ENCODE assay signal across 23 mouse cellular contexts in genomic region chr9:20638552-20638951, GRCm38 (mm10). TPM values are rescaled to one million over a fixed set of nuclear protein-coding genes. Genes with fewer than 3 reads are reported as not detected.
DNase-seq lines count a peak whose midpoint lies in the region; ATAC-seq and TF ChIP-seq lines count a peak whose summit lies in the region.
"Had no signal": no experiment of that assay in that cellular context is flagged by ENCODE, and none has a peak within 500 bp of the region (broad histone marks: within the 10 kb centered on the region; RNA-seq: fewer than 3 reads in every experiment).

No protein-coding gene starts in this region.

- TF ChIP-seq POLR2A in ES-Bruce4 (IDR thresholded peaks at IDR 0.05; ENCODE audit: insufficient read depth, low read length) = no peak

- H3K4me1 ChIP-seq in forebrain, embryonic 11.5 days (replicated peaks; ENCODE audit: control insufficient read depth, insufficient read depth, low read length) = peaks cover 8% of the 10 kb centered on the region; the same call in 1 of the 2 replicates
- peaks cover 27% of the 10 kb centered on the region for H3K4me1 ChIP-seq in forebrain, embryonic 15.5 days
- H3K4me1 ChIP-seq in ES-Bruce4 (ENCODE audit: control insufficient read depth, insufficient read depth, low read length) = peaks cover 5% of the 10 kb centered on the region

- peak; percentile 47 for DNase-seq in forebrain, embryonic 11.5 days (ENCODE audit: low spot score)
- DNase-seq in heart, postnatal 4 days = peak; percentile 4
- no peak for DNase-seq in heart, adult 18-20 months
- DNase-seq in thymus, postnatal 25 days = peak; percentile 25
- DNase-seq in thymus, adult 18-20 months = no peak
- no peak for DNase-seq in lung, postnatal 14 days
- DNase-seq: adrenal gland, postnatal 10 days; cerebellum, adult 11-12 months; cerebellum, postnatal 10 days; embryo, embryonic 11 days; gastrocnemius, postnatal 36 days; heart, adult 2 months; kidney, adult 2 months had no signal

- no peaks in the 10 kb centered on the region for H3K9me3 ChIP-seq in forebrain, embryonic 11.5 days (ENCODE audit: control insufficient read depth, low read length)
- no peaks in the 10 kb centered on the region for H3K9me3 ChIP-seq in forebrain, embryonic 15.5 days
- H3K9me3 ChIP-seq in ES-Bruce4 (replicated peaks; ENCODE audit: control insufficient read depth, insufficient read depth, low read length, poor library complexity, severe bottlenecking) = no peaks in the 10 kb centered on the region
- H3K9me3 ChIP-seq: embryonic facial prominence, embryonic 15.5 days; forebrain, embryonic 10.5 days; heart, embryonic 13.5 days; hindbrain, embryonic 13.5 days had no signal

- H3K27me3 ChIP-seq in forebrain, embryonic 11.5 days (ENCODE audit: control insufficient read depth, insufficient read depth, low read length) = no peaks in the 10 kb centered on the region
- H3K27me3 ChIP-seq in forebrain, embryonic 15.5 days = no peaks in the 10 kb centered on the region
- no peaks in the 10 kb centered on the region for H3K27me3 ChIP-seq in ES-Bruce4 (ENCODE audit: control insufficient read depth, insufficient read depth, low read length, poor library complexity, severe bottlenecking)
- H3K27me3 ChIP-seq: CH12.LX; embryonic facial prominence, embryonic 15.5 days; heart, embryonic 13.5 days; hindbrain, embryonic 13.5 days had no signal

- no peak for TF ChIP-seq CTCF in ES-Bruce4 (IDR thresholded peaks at IDR 0.05; ENCODE audit: low read depth, low read length)

- H3K9ac ChIP-seq in forebrain, embryonic 11.5 days (ENCODE audit: low read length) = no peak overlapping the region
- no peak overlapping the region for H3K9ac ChIP-seq in forebrain, embryonic 15.5 days (replicated peaks)
- H3K9ac ChIP-seq in ES-Bruce4 (ENCODE audit: low read depth, poor library complexity, severe bottlenecking) = 0 out of 2 replicates have a peak overlapping the region, but pooled peaks have one; percentile 24
- H3K9ac ChIP-seq: embryonic facial prominence, embryonic 15.5 days; heart, embryonic 13.5 days; hindbrain, embryonic 13.5 days had no signal

- H3K4me3 ChIP-seq in forebrain, embryonic 11.5 days (ENCODE audit: low read depth, low read length) = no peak overlapping the region
- no peak overlapping the region for H3K4me3 ChIP-seq in forebrain, embryonic 15.5 days
- peak overlapping the region; percentile 22 for H3K4me3 ChIP-seq in ES-Bruce4 (ENCODE audit: low read depth, low read length)
- H3K4me3 ChIP-seq: embryonic facial prominence, embryonic 15.5 days; erythroblast, embryonic 14.5 days; forebrain, embryonic 10.5 days; heart, adult 2 months; heart, embryonic 13.5 days; hindbrain, embryonic 13.5 days had no signal

- 97% methylated on average over 19 of the region's 19 CpGs for WGBS in forebrain, embryonic 11.5 days
- 97% methylated on average over 19 of the region's 19 CpGs for WGBS in forebrain, embryonic 15.5 days

- no peak overlapping the region for H3K4me2 ChIP-seq in forebrain, embryonic 11.5 days (ENCODE audit: low read depth, low read length, severe bottlenecking)
- H3K4me2 ChIP-seq in forebrain, embryonic 15.5 days (replicated peaks) = no peak overlapping the region
- H3K4me2 ChIP-seq: embryonic facial prominence, embryonic 15.5 days; heart, embryonic 13.5 days; hindbrain, embryonic 13.5 days had no signal

- H3K36me3 ChIP-seq in forebrain, embryonic 11.5 days (ENCODE audit: control insufficient read depth, insufficient read depth, low read length) = no peaks in the 10 kb centered on the region; the same call in 1 of the 2 replicates
- H3K36me3 ChIP-seq in forebrain, embryonic 15.5 days = peaks cover 14% of the 10 kb centered on the region
- H3K36me3 ChIP-seq in ES-Bruce4 (ENCODE audit: control insufficient read depth, insufficient read depth, low read length, poor library complexity, severe bottlenecking) = no peaks in the 10 kb centered on the region

- no peak for ATAC-seq in forebrain, embryonic 11.5 days (replicated peaks; ENCODE audit: low FRiP score)
- ATAC-seq in forebrain, embryonic 15.5 days (replicated peaks) = no peak
- ATAC-seq: forebrain, embryonic 16.5 days; hindbrain, postnatal 0 days had no signal

- no peak for TF ChIP-seq EP300 in ES-Bruce4 (IDR thresholded peaks at IDR 0.05; ENCODE audit: insufficient read depth, low read depth, low read length)

- H3K27ac ChIP-seq in forebrain, embryonic 11.5 days (ENCODE audit: low read depth, low read length) = no peak overlapping the region
- no peak overlapping the region for H3K27ac ChIP-seq in forebrain, embryonic 15.5 days (replicated peaks)
- H3K27ac ChIP-seq in ES-Bruce4 (ENCODE audit: insufficient read depth, low read length) = no peak overlapping the region
- H3K27ac ChIP-seq: embryonic facial prominence, embryonic 15.5 days; forebrain, embryonic 10.5 days; heart, adult 2 months; heart, embryonic 13.5 days; hindbrain, embryonic 13.5 days; hindbrain, postnatal 0 days had no signal

RNA-seq across cellular contexts. Expression of gene Ubl5, which starts 4.1 kb away (rescaled TPM):
- 350 and 401 TPM in 2 replicates for polyA plus RNA-seq in forebrain, embryonic 11.5 days (2014; fragmentation: Nextera tagmentation; extraction: Ambion mirVana)
- 510 and 551 TPM in 2 replicates for polyA plus RNA-seq in forebrain, embryonic 15.5 days (2015; fragmentation: Nextera tagmentation; extraction: Ambion mirVana)
- total RNA-seq in heart, postnatal 4 days (2021) = 100 to 1,000 TPM; 213 to 225 TPM
- 100 to 1,000 TPM; 236 to 246 TPM for total RNA-seq in heart, adult 18-20 months (2021)
- polyA plus RNA-seq in ES-Bruce4 (2011; ENCODE audit: insufficient read depth, insufficient read length, low read depth, missing spikeins) = 288 and 314 TPM in 2 replicates

RNA-seq across cellular contexts. Expression of gene Fbxl12, which starts 6.0 kb away (rescaled TPM):
- polyA plus RNA-seq in forebrain, embryonic 11.5 days (2014; fragmentation: Nextera tagmentation; extraction: Ambion mirVana) = 13.1 and 14.8 TPM in 2 replicates
- polyA plus RNA-seq in forebrain, embryonic 15.5 days (2015; fragmentation: Nextera tagmentation; extraction: Ambion mirVana) = 16.3 and 16.4 TPM in 2 replicates
- total RNA-seq in heart, postnatal 4 days (2021) = 10 to 100 TPM; 16.1 to 16.5 TPM
- 10 to 100 TPM in 1 of 2 experiments, 1 to 10 TPM in 1; 7.6 to 11.3 TPM for total RNA-seq in heart, adult 18-20 months (2021)
- 19.6 and 20.2 TPM in 2 replicates for polyA plus RNA-seq in ES-Bruce4 (2011; ENCODE audit: insufficient read depth, insufficient read length, low read depth, missing spikeins)

RNA-seq across cellular contexts. Expression of gene Pin1, which starts 13.3 kb away (rescaled TPM):
- polyA plus RNA-seq in forebrain, embryonic 11.5 days (2014; fragmentation: Nextera tagmentation; extraction: Ambion mirVana) = 63.0 and 72.5 TPM in 2 replicates
- polyA plus RNA-seq in forebrain, embryonic 15.5 days (2015; fragmentation: Nextera tagmentation; extraction: Ambion mirVana) = 62.4 and 64.9 TPM in 2 replicates
- 10 to 100 TPM; 20.5 to 22.1 TPM for total RNA-seq in heart, postnatal 4 days (2021)
- total RNA-seq in heart, adult 18-20 months (2021) = 10 to 100 TPM; 18.5 to 18.9 TPM
- 17.6 and 20.9 TPM in 2 replicates for polyA plus RNA-seq in ES-Bruce4 (2011; ENCODE audit: insufficient read depth, insufficient read length, low read depth, missing spikeins)

RNA-seq across cellular contexts. Expression of gene Zfp846, which starts 57.5 kb away (rescaled TPM):
- 22.2 and 24.4 TPM in 2 replicates for polyA plus RNA-seq in forebrain, embryonic 11.5 days (2014; fragmentation: Nextera tagmentation; extraction: Ambion mirVana)
- 46.7 and 47.4 TPM in 2 replicates for polyA plus RNA-seq in forebrain, embryonic 15.5 days (2015; fragmentation: Nextera tagmentation; extraction: Ambion mirVana)
- 10 to 100 TPM in 1 of 2 experiments, 1 to 10 TPM in 1; 8.2 to 12.3 TPM for total RNA-seq in heart, postnatal 4 days (2021)
- 1 to 10 TPM; 5.3 to 5.8 TPM for total RNA-seq in heart, adult 18-20 months (2021)
- 6.6 and 8.7 TPM in 2 replicates for polyA plus RNA-seq in ES-Bruce4 (2011; ENCODE audit: insufficient read depth, insufficient read length, low read depth, missing spikeins)

Comparison
In these comparisons a context has a peak if more than half of its experiments do, and no peak if none do; other contexts are left out.
1. DNase-seq: peak in forebrain, embryonic 11.5 days (single experiment), heart, postnatal 4 days (single experiment) and thymus, postnatal 25 days (single experiment); none in heart, adult 18-20 months (0 of 2), thymus, adult 18-20 months (0 of 2) and lung, postnatal 14 days (single experiment).